Mouse (Mus musculus): ENCODE data around the gene Vill.

Gene Vill

GRCm38 (mm10) chr9:119119409-119120167 is 67.0 kb downstream of the Vill start:
- DNase-seq: no peak

GRCm38 (mm10) chr9:119120168-119120560 is 67.6 kb downstream of the Vill start:
- DNase-seq: no peak
